Mouse (Mus musculus) thymus, adult 2 months (tissue): Measurements from ENCODE around the gene Vamp2. TPM values are rescaled to one million over a fixed set of nuclear protein-coding genes. Genes with fewer than 3 reads are reported as not detected.

ENCODE experiments used
- DNase-seq: peaks from one replicate; pipeline ENCODE4 v3.0.0; 2021
- H3K27ac ChIP-seq: fragments of 200-500 bp; 2 replicates; pipeline ENCODE4 v1.5.1; 2012; ENCODE audit warnings: low read length, control low read depth; ENCODE audit not compliant: control insufficient read depth, insufficient read depth
- H3K27me3 ChIP-seq: fragments of 200-500 bp; 2 replicates; pipeline ENCODE4 v1.6.1; 2012; ENCODE audit warnings: mild to moderate bottlenecking, low read length, moderate library complexity, mixed read lengths; ENCODE audit not compliant: control insufficient read depth, insufficient read depth
- H3K36me3 ChIP-seq: fragments of 200-500 bp; 2 replicates; pipeline ENCODE4 v1.6.1; 2012; ENCODE audit warnings: mild to moderate bottlenecking, low read length, moderate library complexity; ENCODE audit not compliant: control insufficient read depth, insufficient read depth
- H3K4me1 ChIP-seq: fragments of 200-500 bp; replicated peaks from 2 replicates; pipeline ENCODE4 v1.6.1; 2012; ENCODE audit warnings: low read length; ENCODE audit not compliant: control insufficient read depth, insufficient read depth
- H3K4me3 ChIP-seq: fragments of 200-500 bp; 2 replicates; pipeline ENCODE4 v1.5.1; 2012; ENCODE audit warnings: mild to moderate bottlenecking, low read length, control low read depth, moderate library complexity; ENCODE audit not compliant: control insufficient read depth, insufficient read depth
- CTCF ChIP-seq: fragments of 200-500 bp; IDR thresholded peaks from 2 replicates; pipeline ENCODE4 v1.5.1; 2012; ENCODE audit warnings: mild to moderate bottlenecking, control low read depth, low read length, moderate library complexity, borderline replicate concordance; ENCODE audit not compliant: control insufficient read depth, poor library complexity, insufficient read depth; ENCODE audit errors: extremely low read depth
- POLR2A ChIP-seq: fragments of 200-500 bp; IDR thresholded peaks from 2 replicates; pipeline ENCODE4 v1.6.1; 2012; ENCODE audit warnings: mild to moderate bottlenecking, low read length, control low read depth, moderate library complexity; ENCODE audit not compliant: control insufficient read depth, poor library complexity, insufficient read depth; ENCODE audit errors: extremely low read depth
- WGBS: fragments of 180-500 bp; shearing (Covaris S2); methylation state at CpG from one replicate; pipeline ENCODE4 v1.1.7; 2018; 5-methylcytosine and 5-hydroxymethylcytosine counted together
- polyA plus RNA-seq: library from polyadenylated mRNA; depleted of rRNA; stranded (reverse); fragments of >200 nt; gene quantifications from 2 replicates; pipeline ENCODE4 v1.2.3, GENCODE M21; 2012

The Vamp2 gene
- polyA plus RNA-seq, 1 experiment = 159 TPM

DNA sequence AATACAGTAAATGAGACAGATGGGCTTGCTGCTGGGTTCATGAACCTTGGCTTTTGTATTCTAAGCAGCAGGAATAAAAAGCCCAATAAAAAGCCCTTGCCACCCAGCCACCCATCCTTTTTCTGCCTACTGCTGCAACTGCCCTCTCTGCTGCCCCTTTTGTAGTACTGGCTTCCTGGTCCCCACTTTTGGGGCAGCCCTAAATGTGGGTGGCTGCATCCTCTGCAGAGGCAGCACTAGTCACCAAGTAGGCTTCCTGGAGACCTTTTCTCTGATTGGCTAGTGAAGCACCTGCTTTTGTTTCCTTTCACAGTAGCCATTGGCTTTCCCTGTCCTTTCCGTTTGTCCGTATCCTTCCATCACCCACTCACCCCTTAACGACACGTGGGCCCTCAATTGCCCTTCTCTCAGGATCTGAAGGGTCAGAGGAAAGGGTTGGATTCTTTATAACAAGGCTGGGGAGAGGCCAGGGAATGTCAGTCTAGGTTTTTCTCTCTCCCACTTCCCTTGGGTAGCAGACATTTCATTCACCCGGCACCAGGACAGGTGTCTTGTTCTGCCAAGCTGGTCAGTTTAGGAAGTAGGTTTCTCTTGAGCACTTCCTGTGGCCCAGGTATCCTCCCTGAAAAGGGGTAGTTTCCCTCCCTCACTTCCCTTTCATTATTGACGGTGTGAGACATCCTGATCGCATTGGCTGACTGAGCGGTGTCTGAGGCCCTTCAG, 9.9 kb downstream of the Vamp2 start:
- peak overlapping the region; percentile 51; the same call in 1 of the 2 replicates for H3K4me3 ChIP-seq
- no peak for DNase-seq
- no peaks in the 10 kb centered on the region for H3K27me3 ChIP-seq
- peaks cover 12% of the 10 kb centered on the region; the same call in 1 of the 2 replicates for H3K36me3 ChIP-seq
- WGBS = 18% methylated on average over 8 of the region's 8 CpGs
- TF ChIP-seq CTCF (no peak), POLR2A (no peak)
- peaks cover 52% of the 10 kb centered on the region for H3K4me1 ChIP-seq
- H3K27ac ChIP-seq = peak overlapping the region; percentile 78

DNA sequence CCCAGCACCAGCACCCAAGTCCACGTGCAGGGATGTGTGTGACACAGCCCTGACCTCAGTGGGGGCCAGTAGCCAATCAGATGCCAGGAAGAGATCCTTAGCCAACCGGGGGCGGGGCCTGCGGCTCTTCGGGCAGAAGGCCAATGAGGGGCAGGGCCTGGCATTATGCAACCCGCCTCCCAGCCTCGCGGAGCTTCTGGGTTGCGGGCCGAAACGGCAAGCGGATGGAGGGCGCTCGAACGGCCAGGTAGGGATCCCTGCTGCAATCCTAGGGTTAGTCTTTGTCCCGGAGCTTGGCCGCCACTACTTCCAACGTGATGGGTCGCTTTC, 10.4 kb downstream of the Vamp2 start:
- Histone ChIP-seq H3K27me3 (no peaks in the 10 kb centered on the region), H3K27ac (peak overlapping the region; percentile 78), H3K36me3 (peaks cover 15% of the 10 kb centered on the region; the same call in 1 of the 2 replicates), H3K4me3 (peak overlapping the region; percentile 51), H3K4me1 (peaks cover 52% of the 10 kb centered on the region)
- DNase-seq = peak; percentile 89
- under 1% methylated on average over 19 of the region's 19 CpGs for WGBS
- TF ChIP-seq POLR2A = peak; percentile 53
- peak; percentile 51; the same call in 1 of the 2 replicates for TF ChIP-seq CTCF

DNA sequence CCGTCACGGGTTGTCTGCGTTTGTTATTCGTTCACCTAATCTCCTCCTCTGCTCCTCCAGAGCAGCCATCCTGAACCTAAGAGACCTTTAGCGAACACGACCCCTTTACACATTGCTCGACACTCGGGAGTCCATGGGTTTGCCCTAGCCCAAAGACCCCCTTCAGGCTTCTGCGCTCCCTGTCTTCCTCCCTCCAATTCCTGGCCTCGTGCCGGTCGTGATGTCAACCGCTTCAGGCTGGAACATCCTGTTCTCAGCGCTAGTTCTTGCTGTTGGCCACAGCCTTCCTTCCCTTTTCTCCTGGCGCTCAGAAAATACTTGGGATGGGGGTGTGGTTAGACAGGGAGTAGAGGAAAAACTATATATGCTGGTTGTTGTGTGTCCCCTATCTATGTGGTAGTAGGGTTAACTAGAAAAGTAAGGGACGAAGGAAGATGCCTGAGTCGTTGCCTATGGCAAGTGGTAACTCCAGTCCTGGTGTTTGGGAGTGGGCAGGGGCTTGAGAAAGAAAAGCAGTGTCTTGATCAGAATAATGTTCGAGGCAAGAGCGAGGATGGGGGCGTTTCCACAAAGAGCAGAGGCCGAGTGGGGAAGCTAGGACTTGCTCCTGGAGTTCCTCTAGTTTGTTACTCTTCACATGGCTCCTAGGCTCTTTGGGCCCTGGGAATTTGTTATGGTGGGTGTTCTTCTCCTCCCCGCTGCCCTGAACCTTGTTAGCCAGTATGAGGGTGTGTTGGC, 11.1 kb downstream of the Vamp2 start:
- Histone ChIP-seq H3K4me3 (peak overlapping the region; percentile 51), H3K36me3 (peaks cover 21% of the 10 kb centered on the region; the same call in 1 of the 2 replicates), H3K27ac (peak overlapping the region; percentile 76), H3K27me3 (no peaks in the 10 kb centered on the region), H3K4me1 (peaks cover 51% of the 10 kb centered on the region)
- WGBS = 1% methylated on average over 22 of the region's 22 CpGs
- TF ChIP-seq CTCF = no peak
- TF ChIP-seq POLR2A = no peak
- DNase-seq = no peak

DNA sequence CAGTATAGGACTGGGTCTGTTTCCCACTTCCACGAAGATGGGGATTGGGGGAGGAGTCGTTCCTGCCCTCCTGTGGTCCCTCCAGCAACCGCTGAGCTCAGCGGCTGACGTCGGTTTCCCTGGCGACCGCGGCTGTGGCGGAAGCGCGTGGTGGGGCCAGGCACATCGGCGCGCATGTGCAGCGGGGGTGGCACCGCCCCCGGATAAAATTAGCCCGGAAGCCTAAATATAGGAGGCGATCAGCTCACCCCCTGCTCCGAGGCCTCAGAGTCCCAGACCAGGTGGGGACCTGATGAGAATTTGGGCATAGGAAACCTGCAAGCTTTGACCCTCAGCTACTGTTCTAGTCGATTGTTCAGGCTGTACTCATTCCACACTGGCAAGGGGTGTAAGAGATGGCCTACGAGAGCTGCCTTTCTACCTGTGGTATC, 11.6 kb downstream of the Vamp2 start:
- Histone ChIP-seq H3K4me1 (peaks cover 50% of the 10 kb centered on the region), H3K27me3 (no peaks in the 10 kb centered on the region), H3K27ac (peak overlapping the region; percentile 76; the same call in 1 of the 2 replicates), H3K36me3 (peaks cover 25% of the 10 kb centered on the region; the same call in 1 of the 2 replicates), H3K4me3 (peak overlapping the region; percentile 22)
- WGBS = 1% methylated on average over 23 of the region's 23 CpGs
- TF ChIP-seq CTCF (peak; percentile 40; the same call in 1 of the 2 replicates), POLR2A (peak; percentile 51; the same call in 1 of the 2 replicates)
- DNase-seq = peak; percentile 91

DNA sequence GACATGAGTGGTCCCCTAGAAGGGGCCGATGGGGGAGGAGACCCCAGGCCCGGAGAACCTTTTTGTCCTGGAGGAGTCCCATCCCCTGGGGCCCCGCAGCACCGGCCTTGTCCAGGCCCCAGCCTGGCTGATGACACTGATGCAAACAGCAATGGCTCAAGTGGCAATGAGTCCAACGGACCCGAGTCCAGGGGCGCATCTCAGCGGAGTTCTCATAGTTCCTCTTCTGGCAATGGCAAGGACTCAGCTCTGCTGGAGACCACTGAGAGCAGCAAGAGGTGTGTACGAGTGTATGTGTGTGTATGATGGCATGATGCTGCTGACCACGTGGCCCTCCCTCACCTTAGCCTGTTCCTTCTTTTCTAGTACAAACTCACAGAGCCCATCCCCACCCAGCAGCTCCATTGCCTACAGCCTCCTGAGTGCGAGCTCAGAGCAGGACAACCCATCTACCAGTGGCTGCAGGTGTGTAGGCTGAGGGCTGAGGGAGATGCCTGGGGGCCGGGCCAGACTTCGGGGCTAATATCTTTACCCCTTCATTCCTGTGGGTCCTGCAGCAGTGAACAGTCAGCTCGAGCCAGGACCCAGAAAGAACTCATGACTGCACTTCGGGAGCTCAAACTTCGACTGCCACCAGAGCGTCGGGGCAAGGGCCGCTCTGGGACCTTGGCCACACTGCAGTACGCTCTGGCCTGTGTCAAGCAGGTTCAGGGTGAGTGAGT, 12.5 kb downstream of the Vamp2 start:
- H3K4me3 ChIP-seq = no peak overlapping the region
- H3K4me1 ChIP-seq = peaks cover 44% of the 10 kb centered on the region

DNA sequence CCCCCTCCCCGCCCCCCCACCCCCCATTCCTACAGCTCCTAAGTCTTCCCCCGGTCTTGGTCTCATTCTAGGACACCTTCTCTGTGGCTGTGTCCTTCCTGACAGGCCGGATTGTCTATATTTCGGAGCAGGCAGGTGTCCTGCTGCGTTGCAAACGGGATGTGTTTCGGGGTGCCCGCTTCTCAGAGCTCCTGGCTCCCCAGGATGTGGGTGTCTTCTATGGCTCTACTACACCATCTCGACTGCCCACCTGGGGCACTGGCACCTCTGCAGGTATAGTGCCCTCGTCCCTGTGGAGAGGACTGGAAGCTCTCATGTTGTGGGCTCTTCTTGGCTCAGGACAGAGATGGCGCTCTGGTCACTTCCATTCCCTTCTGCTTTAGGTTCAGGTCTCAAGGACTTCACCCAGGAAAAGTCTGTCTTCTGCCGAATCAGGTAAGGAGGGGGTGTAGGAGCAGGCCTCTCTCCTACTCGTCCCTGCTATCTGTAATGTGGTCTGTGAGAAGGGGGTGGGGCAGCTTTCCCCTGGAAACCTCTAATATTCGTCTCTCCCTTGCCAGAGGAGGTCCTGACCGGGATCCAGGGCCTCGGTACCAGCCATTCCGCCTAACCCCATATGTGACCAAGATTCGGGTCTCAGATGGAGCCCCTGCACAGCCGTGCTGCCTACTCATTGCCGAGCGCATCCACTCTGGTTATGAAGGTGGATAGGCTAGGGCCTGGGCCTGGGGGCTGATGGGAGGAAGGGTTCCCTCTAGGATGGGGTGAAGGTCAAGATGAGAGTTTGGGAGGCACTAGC, 13.5 kb downstream of the Vamp2 start:
- Histone ChIP-seq H3K36me3 (peaks cover 41% of the 10 kb centered on the region), H3K4me3 (no peak overlapping the region), H3K27ac (no peak overlapping the region), H3K4me1 (peaks cover 37% of the 10 kb centered on the region), H3K27me3 (no peaks in the 10 kb centered on the region)
- WGBS = 95% methylated on average over 21 of the region's 21 CpGs
- no peak for DNase-seq
- TF ChIP-seq CTCF = no peak
- TF ChIP-seq POLR2A = no peak

More for the DNA sequence above, 12.5 kb downstream of the Vamp2 start:
- no peak overlapping the region for H3K27ac ChIP-seq
- H3K36me3 ChIP-seq = peaks cover 34% of the 10 kb centered on the region
- no peaks in the 10 kb centered on the region for H3K27me3 ChIP-seq
- TF ChIP-seq CTCF = no peak
- no peak for TF ChIP-seq POLR2A
- WGBS = 81% methylated on average over 20 of the region's 20 CpGs
- DNase-seq = no peak
